Mouse (Mus musculus) adrenal gland, postnatal 36 days (tissue): ENCODE measurements around the gene Cmas. TPM values are rescaled to one million over a fixed set of nuclear protein-coding genes. Genes with fewer than 3 reads are reported as not detected.
A peak's percentile ranks its signal among the peaks of the same experiment; 100 is the strongest.

ENCODE experiments used
- DNase-seq, 2 experiments: peaks; one replicate each; pipeline ENCODE4 v3.0.0; 2021; ENCODE audit warnings: mixed read lengths in 1 of 2
- total RNA-seq, 2 experiments: library from RNA; stranded (reverse); gene quantifications; 2 replicates each; pipeline ENCODE4 v1.2.3; 2021

Cmas gene
- total RNA-seq, 2 experiments from 2014 or later: 28.9 to 33.3 TPM

- no peak for DNase-seq
These were observed 3.9 kb upstream of the Cmas start for GRCm38 (mm10) chr6:142752331-142753246.

GRCm38 (mm10) chr6:142757334-142757965 is 964 bp downstream of the Cmas start:
- no peak for DNase-seq

- no peak for DNase-seq
These were observed 1.5 kb downstream of the Cmas start for GRCm38 (mm10) chr6:142757976-142758375.

GRCm38 (mm10) chr6:142758562-142758961 is 2.1 kb downstream of the Cmas start:
- DNase-seq: no peak

DNA sequence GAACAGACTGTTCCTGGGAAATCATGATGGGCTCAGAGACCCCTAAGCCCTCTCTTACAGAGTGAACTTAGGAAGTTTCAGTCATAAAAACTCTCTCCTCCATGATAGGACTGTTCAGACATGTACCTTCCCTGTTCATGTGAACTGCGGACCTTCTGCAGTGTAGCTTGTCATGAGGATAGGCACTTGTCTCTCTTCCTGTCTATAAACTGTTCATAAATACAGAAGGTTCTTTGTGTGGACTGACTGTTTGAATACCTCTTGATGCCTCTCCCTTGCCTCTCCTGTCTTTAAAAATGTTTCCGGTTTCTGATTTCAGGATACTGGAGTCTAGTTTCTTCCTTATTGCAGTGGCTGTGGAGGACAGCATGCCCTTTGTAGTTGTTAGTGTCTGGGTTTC is 3.1 kb downstream of the Cmas start:
- no peak for DNase-seq

DNA sequence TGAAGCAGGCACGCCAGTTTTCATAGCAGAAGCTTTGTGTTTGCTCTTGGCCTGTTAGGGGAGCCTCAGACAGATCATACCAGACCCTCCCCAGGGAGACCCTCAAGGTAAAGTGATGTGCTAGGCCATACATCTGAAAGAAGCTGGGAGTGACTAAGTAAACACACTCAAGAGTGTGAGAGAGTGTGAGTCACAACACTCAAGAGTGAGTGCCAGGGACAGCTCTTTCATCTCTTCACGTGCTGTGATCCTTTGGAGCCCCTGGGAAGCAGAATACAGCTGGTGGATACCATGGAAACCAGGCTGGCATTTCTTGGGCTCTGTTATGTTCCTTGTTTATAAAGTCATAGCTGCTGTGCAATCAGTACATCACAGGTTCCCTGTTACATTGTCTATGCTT is 8.4 kb downstream of the Cmas start:
- no peak for DNase-seq

DNA sequence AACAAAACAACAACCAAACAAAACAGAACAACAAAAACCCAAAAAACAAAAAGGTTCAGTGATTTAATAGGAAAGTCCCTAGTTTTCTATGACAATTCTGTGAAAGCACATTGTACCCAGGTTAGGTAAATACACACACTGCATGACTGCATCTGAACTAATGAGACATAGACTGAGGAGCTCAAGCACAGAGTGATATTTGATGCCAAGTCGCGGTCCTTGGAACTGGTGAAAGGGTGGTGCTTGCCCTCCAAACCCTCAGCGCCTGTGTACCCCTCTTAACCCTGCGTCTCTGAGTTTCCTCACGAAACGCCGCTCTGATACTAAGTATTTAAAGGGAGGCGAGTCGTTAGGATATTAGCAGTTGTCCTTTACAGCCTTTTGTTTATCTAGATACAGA is 10.8 kb downstream of the Cmas start:
- no peak for DNase-seq

DNA sequence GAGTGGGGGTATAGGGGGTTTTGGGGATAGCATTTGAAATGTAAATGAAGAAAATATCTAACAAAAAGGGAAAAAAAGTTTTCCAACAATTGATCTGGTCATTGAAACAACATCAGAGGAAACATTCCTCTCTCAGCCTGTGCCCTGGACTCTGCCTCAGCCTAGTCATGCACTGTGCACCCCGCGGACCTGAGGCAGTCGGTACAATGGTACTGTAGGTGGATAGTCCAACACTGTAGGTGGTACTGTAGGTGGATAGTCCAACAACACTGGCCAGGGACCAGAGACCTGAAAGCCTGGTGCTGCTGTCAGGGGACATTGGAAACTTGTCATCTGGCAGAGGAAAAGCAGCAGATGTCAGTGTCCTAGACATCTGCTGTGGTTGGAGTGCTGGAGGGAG is 13.4 kb downstream of the Cmas start:
- no peak for DNase-seq

DNA sequence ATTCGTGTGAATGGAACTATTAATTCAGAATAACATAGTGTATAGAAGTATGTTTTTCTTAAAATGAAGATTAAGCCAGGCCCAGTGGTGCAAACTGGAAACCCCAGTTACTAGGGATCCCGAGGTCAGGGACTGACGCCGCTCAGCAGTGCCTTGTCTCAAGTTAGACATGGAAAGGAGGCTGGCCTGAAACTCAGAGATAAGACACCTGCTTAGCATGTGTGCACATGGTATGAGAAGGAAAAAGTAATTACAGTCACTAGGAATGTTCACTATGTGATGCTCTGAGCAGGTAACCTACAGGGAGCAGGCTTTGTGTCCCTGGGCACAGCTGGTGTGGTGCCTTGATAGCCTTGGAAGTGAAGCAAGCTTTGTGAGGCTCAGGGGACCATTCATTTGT is 15.2 kb downstream of the Cmas start:
- no peak for DNase-seq

DNA sequence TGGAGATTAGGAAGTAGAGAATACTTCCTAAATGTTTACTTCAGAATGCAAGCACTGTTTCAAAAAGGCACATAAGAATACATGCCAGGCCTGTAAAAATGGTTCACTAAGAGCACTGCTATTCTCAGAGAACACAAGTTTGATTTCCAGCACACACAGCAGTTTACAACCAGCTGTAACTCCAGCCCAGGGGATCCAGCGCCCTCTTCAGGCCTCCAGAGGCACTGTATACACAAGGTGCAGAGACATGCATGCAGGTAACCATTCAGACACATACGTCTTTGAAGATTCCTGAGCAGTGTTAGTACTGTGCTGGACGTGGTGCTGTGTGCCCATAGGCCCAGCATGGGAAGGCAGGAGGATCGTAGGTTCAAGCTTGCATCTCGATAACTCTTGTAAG is 17.1 kb downstream of the Cmas start:
- no peak for DNase-seq

- no peak for DNase-seq
These were observed 20.4 kb downstream of the Cmas start for GRCm38 (mm10) chr6:142776935-142777334.

GRCm38 (mm10) chr6:142779045-142779811 is 22.7 kb downstream of the Cmas start:
- DNase-seq: peak; percentile 12 to 31

- DNase-seq: no peak
These were observed 23.5 kb downstream of the Cmas start for GRCm38 (mm10) chr6:142779812-142780573.

- DNase-seq: no peak
These were observed 24.1 kb downstream of the Cmas start for GRCm38 (mm10) chr6:142780574-142781033.

DNA sequence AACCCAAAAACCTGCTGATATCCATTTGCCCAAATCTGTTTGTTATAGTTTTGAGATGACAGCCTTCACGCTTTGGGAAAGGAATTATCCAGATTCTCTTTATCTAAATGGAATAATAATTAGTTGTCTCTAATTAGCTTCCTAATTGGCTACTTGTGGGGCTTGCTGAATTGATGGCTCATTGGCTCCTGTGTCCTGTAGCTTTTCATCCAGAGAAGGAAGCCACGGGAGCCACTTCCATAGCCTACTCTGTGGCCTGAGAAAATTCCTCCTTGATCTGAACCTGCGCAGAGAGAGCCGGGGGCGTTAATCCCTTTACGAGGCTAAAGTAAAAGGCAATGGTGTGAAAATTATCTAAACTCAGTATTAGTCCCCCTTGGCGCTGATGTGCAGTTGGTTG is 24.8 kb downstream of the Cmas start:
- no peak for DNase-seq

DNA sequence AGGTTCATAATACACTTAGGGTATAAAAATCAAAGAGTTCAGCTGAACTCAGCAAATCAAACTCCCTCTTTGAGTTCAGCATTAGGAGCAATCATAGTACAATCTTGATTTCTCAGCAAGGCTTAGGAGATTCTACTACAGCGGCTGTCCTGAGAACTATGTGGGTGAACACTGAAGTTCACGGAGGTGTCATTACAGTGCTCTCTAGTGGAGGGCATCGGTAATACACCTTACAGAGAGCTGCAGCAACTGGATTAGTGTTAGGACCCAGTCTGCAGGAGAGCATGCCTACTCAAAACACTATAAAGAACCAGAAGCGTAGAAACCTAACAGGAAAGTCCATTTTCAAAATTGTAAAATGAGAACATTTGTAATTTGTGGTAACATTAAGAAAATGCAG is 28.9 kb downstream of the Cmas start:
- peak; percentile 33 to 65 for DNase-seq

- DNase-seq: no peak
These were observed 29.6 kb downstream of the Cmas start for GRCm38 (mm10) chr6:142786106-142786505.

GRCm38 (mm10) chr6:142788042-142788987 is 31.8 kb downstream of the Cmas start:
- DNase-seq: peak; percentile 8 to 19

GRCm38 (mm10) chr6:142789736-142790135 is 33.2 kb downstream of the Cmas start:
- DNase-seq: no peak

GRCm38 (mm10) chr6:142792241-142792968 is 35.9 kb downstream of the Cmas start:
- no peak for DNase-seq
